8 mouse cellular contexts compared by ENCODE assay signal in genomic region chr9:77917622-77918131, GRCm38 (mm10). TPM values are rescaled to one million over a fixed set of nuclear protein-coding genes. Genes with fewer than 3 reads are reported as not detected.
DNase-seq lines count a peak whose midpoint lies in the region; ATAC-seq and TF ChIP-seq lines count a peak whose summit lies in the region.

No protein-coding gene starts in this region.

- no peak for TF ChIP-seq CTCF in G1E (IDR thresholded peaks at IDR 0.05; ENCODE audit: low read depth, low read length)

- H3K4me1 ChIP-seq in kidney, embryonic 15.5 days = peaks cover 36% of the 10 kb centered on the region
- H3K4me1 ChIP-seq in G1E (ENCODE audit: insufficient read depth, low read depth, low read length) = peaks cover 63% of the 10 kb centered on the region
- peaks cover 12% of the 10 kb centered on the region; the same call in 1 of the 2 replicates for H3K4me1 ChIP-seq in embryonic facial prominence, embryonic 14.5 days (ENCODE audit: control insufficient read depth, insufficient read depth, low read length)
- peaks cover 35% of the 10 kb centered on the region for H3K4me1 ChIP-seq in limb, embryonic 12.5 days (replicated peaks)

- peak overlapping the region; percentile 90 for H3K27ac ChIP-seq in kidney, embryonic 15.5 days
- peak overlapping the region; percentile 86 for H3K27ac ChIP-seq in embryonic facial prominence, embryonic 14.5 days (replicated peaks; ENCODE audit: low read depth, low read length)
- H3K27ac ChIP-seq in limb, embryonic 12.5 days = peak overlapping the region; percentile 87

- no peak for TF ChIP-seq POLR2A in myocyte (IDR thresholded peaks at IDR 0.05; ENCODE audit: insufficient read length, low read depth)

- ATAC-seq in kidney, embryonic 15.5 days (replicated peaks; ENCODE audit: low FRiP score) = peak; percentile 74
- no peak for ATAC-seq in G1E (ENCODE audit: extremely low read depth, insufficient number of reproducible peaks, low FRiP score, poor library complexity, severe bottlenecking)
- peak; percentile 54; the same call in 1 of the 2 replicates for ATAC-seq in embryonic facial prominence, embryonic 14.5 days (ENCODE audit: low read depth)
- peak; percentile 46 for ATAC-seq in limb, embryonic 12.5 days (ENCODE audit: insufficient number of reproducible peaks, insufficient read depth, low FRiP score, low TSS enrichment, low read depth)

- no peaks in the 10 kb centered on the region for H3K27me3 ChIP-seq in kidney, embryonic 15.5 days
- H3K27me3 ChIP-seq in G1E (ENCODE audit: insufficient read depth, low read length) (no peaks in the 10 kb centered on the region), myocyte (ENCODE audit: control insufficient read depth, insufficient read depth, insufficient read length) (no peaks in the 10 kb centered on the region)
- no peaks in the 10 kb centered on the region for H3K27me3 ChIP-seq in embryonic facial prominence, embryonic 14.5 days (replicated peaks; ENCODE audit: control insufficient read depth, insufficient read depth, low read length)
- no peaks in the 10 kb centered on the region; the same call in none of the 2 replicates for H3K27me3 ChIP-seq in limb, embryonic 12.5 days

- no peaks in the 10 kb centered on the region for H3K36me3 ChIP-seq in kidney, embryonic 15.5 days
- H3K36me3 ChIP-seq in G1E (replicated peaks) = peaks cover 39% of the 10 kb centered on the region
- no peaks in the 10 kb centered on the region for H3K36me3 ChIP-seq in embryonic facial prominence, embryonic 14.5 days (ENCODE audit: control insufficient read depth, insufficient read depth, low read length)
- H3K36me3 ChIP-seq in limb, embryonic 12.5 days = no peaks in the 10 kb centered on the region
- peaks cover 5% of the 10 kb centered on the region for H3K36me3 ChIP-seq in myocyte (ENCODE audit: control insufficient read depth, insufficient read depth)

- WGBS in kidney, embryonic 15.5 days = under 1% methylated on average over 45 of the region's 45 CpGs
- WGBS in embryonic facial prominence, embryonic 14.5 days = 0% methylated on average over 20 of the region's 45 CpGs
- under 1% methylated on average over 45 of the region's 45 CpGs for WGBS in limb, embryonic 12.5 days

- no peaks in the 10 kb centered on the region for H3K9me3 ChIP-seq in kidney, embryonic 15.5 days (replicated peaks)
- H3K9me3 ChIP-seq in G1E (replicated peaks) = no peaks in the 10 kb centered on the region
- H3K9me3 ChIP-seq in embryonic facial prominence, embryonic 14.5 days (ENCODE audit: control insufficient read depth, low read length) = no peaks in the 10 kb centered on the region
- no peaks in the 10 kb centered on the region for H3K9me3 ChIP-seq in limb, embryonic 12.5 days

- peak overlapping the region; percentile 77 for H3ac ChIP-seq in myocyte (ENCODE audit: control insufficient read depth, insufficient read length)

- H3K79me2 ChIP-seq in myocyte (ENCODE audit: control insufficient read depth, insufficient read depth) = peaks cover 49% of the 10 kb centered on the region

- no peak for DNase-seq in kidney, adult 8-10 months
- peak; percentile 36 for DNase-seq in G1E (ENCODE audit: low spot score)
- no peak for DNase-seq in embryonic facial prominence, embryonic 14.5 days (ENCODE audit: low spot score)
- DNase-seq in cerebellum, postnatal 4 days (ENCODE audit: low spot score in 2 of 2) = no peak
- DNase-seq in layer of hippocampus, postnatal 36 days = no peak

- H3K9ac ChIP-seq in kidney, embryonic 15.5 days = peak overlapping the region; percentile 86
- H3K9ac ChIP-seq in embryonic facial prominence, embryonic 14.5 days (ENCODE audit: low read depth, low read length) = peak overlapping the region; percentile 85
- peak overlapping the region; percentile 90 for H3K9ac ChIP-seq in limb, embryonic 12.5 days (replicated peaks)

- peak overlapping the region; percentile 86 for H3K4me2 ChIP-seq in kidney, embryonic 15.5 days
- peak overlapping the region; percentile 76 for H3K4me2 ChIP-seq in embryonic facial prominence, embryonic 14.5 days (ENCODE audit: low read depth, low read length)
- peak overlapping the region; percentile 84 for H3K4me2 ChIP-seq in limb, embryonic 12.5 days
- H3K4me2 ChIP-seq in myocyte (ENCODE audit: low read depth) = peak overlapping the region; percentile 83

- peak overlapping the region; percentile 99 for H3K4me3 ChIP-seq in kidney, embryonic 15.5 days (replicated peaks)
- peak overlapping the region; percentile 98 for H3K4me3 ChIP-seq in G1E (ENCODE audit: low read depth, low read length)
- peak overlapping the region; percentile 88 for H3K4me3 ChIP-seq in embryonic facial prominence, embryonic 14.5 days (ENCODE audit: low read depth, low read length)
- peak overlapping the region; percentile 95 for H3K4me3 ChIP-seq in limb, embryonic 12.5 days (replicated peaks)
- peak overlapping the region; percentile 56 for H3K4me3 ChIP-seq in myocyte

TF ChIP-seq in myocyte, 11 proteins besides CTCF, POLR2A, EP300 and RAD21:
- TF ChIP-seq MAX (IDR thresholded peaks at IDR 0.05; ENCODE audit: low read depth) (no peak), CEBPB (IDR thresholded peaks at IDR 0.05; ENCODE audit: insufficient read depth, poor library complexity, severe bottlenecking) (no peak), POLR2AphosphoS2 (IDR thresholded peaks at IDR 0.05; ENCODE audit: insufficient read length, low read depth) (no peak), MYOD1 (IDR thresholded peaks at IDR 0.05; ENCODE audit: control insufficient read depth in 1 of 3, insufficient read length in 2 of 3, low read depth in 2 of 3) (peak in 1 of 3 experiments; percentile 77), MYOG (IDR thresholded peaks at IDR 0.05; ENCODE audit: control insufficient read depth in 1 of 3, insufficient read depth in 1 of 3, insufficient read length in 2 of 3, low read depth in 2 of 3) (peak in 1 of 3 experiments; percentile 60), TCF12 (IDR thresholded peaks at IDR 0.05; ENCODE audit: insufficient read depth, poor library complexity, severe bottlenecking) (no peak)

RNA-seq across cellular contexts. Expression of gene Elovl5, which starts 0.5 kb away (rescaled TPM):
- 88.5 and 93.2 TPM in 2 replicates for polyA plus RNA-seq in kidney, embryonic 15.5 days (2015; fragmentation: Nextera tagmentation; extraction: Ambion mirVana)
- total RNA-seq in G1E (2014; fragmentation: Nextera tagmentation) (80.4 and 81.5 TPM in 2 replicates), G1E (2017) (94.5 and 99.9 TPM in 2 replicates)
- polyA plus RNA-seq in G1E (2012) (6.3 and 11.7 TPM in 2 replicates), myocyte (2012; fragmentation: generic; extraction: Trizol) (45.1 TPM)
- 73.0 and 74.2 TPM in 2 replicates for polyA plus RNA-seq in embryonic facial prominence, embryonic 14.5 days (2014; fragmentation: Nextera tagmentation; extraction: Ambion mirVana)
- 71.9 and 75.5 TPM in 2 replicates for polyA plus RNA-seq in limb, embryonic 12.5 days (2016; fragmentation: Nextera tagmentation; extraction: Ambion mirVana)
- 10 to 100 TPM; 69.6 to 74.8 TPM for total RNA-seq in layer of hippocampus, postnatal 36 days (2021)
